Mouse (Mus musculus): ENCODE data around the gene Rarg.

The Rarg gene

DNA sequence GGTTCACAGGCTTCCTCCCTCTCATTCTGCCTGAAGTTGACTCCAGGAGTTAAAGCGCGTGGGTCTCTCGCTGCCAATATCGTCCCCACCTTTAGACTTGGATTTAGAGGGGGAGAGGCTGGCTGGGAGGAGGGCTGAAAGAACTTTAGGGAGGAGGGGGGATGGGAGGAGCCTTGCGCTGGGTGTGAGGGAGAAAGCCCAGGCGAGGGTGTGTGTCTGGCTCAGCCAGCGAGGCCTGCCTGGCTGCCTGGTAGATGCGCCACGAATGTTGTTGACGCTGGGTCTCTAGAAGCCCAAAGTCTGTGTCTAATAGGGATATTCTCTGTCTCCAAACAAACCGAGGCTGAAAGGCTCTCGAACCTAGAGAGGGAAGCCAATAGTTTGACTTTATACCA lies 756 bp upstream of the Rarg start:
- no peak for DNase-seq (ENCODE audit: low read depth)

DNA sequence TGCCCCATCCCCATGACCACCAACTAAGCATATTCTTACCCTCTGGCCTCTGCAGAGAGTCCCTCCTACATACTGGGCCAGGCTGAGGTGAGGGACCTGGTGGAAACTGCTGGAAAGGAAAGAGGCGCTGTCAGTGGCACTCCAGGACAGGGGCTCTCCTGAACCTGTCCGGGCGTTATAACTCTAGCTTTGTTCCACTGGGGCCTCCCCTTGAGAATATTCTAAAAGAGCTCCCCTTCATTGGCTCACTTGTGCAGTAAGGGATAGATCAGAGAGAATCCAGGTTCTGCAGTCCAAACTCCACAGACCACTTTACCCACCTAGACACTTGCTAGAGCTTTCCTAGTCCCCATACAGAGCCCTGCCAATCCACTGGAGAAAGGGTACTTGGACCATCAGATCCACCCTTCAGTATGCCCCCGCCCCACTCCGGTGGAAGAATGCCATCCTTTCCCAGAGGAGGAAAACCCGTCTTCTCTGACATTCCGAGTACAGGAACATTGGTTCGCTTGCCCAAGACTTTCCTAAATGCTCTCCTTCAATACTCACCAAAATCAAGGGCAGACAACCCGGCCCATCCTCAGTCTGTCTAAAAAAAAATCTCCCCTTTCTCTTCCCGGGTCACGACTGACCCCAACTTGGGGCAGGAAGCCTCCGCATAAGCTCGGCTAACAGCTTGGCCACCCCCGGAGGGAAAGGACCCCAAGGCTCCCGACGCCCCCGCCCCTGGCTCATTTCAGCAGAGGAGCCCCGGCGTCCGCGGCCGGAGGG lies 701 bp downstream of the Rarg start:
- no peak for DNase-seq (ENCODE audit: low read depth)

DNA sequence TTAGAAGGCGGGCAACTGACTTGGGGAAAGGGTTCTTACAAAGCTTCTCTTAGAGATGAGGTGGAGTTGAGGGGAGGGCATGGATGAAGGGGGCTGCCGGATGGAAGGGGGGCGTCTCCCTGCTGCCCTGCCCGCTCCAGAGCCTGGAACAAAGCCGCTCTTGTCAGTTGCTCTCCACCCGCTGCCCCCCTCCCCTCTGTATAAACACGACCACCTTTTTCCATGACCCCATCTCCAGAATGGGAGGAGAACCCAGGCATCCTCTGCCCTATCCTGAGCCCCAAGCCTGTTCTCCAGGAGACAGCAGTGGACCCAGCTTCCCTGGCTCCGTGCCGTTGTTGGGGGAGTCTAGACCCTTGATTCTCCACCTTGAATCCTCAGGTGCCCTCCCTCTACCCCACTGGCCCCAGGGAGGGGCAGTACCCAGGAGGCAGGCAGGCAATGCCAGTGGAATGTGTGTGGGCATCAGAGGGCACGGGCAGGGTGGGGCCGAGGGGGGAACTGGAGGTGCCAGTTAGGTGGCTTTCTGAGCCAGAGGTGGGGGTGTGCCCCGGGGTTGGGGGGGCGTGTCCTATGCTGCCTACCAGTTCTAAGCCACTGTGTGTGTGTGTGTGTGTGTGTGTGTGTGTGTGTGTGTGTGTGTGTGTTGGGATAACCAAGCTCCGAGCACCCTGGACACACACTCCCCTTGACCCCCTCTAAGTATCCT lies 1.6 kb downstream of the Rarg start:
- no peak for DNase-seq (ENCODE audit: low read depth)

DNA sequence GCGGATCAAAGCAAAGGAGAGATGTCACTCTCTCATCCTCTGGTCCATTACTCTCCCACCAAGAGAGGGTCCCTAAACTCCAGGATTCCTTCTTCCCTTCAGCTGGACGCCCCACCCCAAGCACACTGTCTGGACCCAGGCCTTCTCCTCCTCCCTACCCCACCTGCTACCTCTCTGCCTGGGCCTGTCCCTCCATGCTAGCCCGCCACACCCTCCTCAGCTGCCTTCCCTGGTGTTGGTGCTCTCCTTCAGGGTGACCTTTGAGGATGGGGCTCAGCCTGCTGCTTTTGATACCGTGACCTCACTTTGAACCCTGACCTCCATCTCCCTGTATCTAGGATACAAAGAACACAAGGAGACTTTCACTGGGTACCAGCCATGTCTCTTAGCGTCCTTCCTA lies 6.8 kb downstream of the Rarg start:
- no peak for DNase-seq (ENCODE audit: low read depth)

DNA sequence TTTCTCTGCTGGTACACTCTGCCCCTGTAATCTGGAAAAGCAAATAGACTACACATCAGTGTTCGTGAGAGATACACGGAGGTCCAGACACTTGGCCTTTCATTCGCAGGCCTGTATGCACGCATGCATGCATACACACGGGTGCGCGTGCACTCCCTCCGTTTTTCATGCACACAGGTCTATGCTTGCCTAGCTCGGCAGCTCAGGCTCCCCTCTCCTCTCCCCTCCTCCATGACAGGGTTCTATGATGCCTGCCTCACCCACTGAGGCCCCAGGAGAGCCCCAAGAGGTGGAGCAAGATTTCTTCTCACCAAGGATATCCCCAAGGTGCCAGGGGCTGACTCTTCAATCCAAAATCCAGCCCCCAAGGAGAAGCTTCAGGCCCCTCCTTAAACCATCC lies 7.3 kb downstream of the Rarg start:
- no peak for DNase-seq (ENCODE audit: low read depth)

DNA sequence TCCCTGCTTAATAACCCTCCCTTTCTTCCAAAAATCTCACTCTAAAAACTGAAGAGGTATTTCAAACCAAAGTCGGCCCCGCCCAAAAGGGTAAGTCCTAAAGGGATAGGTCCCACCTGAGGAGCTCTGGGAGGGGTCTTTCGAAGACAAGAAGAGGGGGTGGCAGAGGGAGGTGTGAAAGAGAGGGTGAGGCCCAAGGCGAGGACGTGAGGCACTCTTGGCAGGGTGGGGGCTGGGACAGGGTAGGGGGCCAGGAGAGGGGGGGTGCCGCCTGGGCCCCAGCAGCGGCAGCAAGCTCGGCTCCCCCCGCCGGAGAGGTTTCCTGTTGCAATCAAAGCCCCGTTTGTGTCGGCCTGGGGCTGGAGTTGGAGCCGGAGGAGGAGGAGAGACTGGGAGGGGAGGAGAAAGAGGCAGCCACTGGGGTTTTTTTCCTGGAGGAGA lies 8.0 kb downstream of the Rarg start:
- no peak for DNase-seq (ENCODE audit: low read depth)

DNA sequence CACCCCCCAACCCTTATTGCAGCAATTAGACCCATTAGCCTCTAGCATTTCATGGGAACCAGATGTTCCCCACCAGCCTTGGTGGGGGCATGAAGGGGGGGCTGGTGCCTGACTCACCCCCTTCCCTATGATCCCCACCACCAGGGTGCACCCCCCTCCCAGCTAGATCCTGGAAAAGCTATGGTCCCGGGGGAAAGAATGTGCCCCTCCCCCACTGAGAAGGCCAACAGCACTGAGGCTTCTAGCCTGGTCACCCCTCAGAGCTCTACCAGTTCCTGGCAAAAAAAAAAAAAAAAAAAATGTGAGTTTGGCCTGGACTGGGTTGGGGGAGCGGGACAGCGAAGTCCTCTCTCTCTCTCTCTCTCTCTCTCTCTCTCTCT lies 8.5 kb downstream of the Rarg start:
- DNase-seq (ENCODE audit: low read depth) = no peak

DNA sequence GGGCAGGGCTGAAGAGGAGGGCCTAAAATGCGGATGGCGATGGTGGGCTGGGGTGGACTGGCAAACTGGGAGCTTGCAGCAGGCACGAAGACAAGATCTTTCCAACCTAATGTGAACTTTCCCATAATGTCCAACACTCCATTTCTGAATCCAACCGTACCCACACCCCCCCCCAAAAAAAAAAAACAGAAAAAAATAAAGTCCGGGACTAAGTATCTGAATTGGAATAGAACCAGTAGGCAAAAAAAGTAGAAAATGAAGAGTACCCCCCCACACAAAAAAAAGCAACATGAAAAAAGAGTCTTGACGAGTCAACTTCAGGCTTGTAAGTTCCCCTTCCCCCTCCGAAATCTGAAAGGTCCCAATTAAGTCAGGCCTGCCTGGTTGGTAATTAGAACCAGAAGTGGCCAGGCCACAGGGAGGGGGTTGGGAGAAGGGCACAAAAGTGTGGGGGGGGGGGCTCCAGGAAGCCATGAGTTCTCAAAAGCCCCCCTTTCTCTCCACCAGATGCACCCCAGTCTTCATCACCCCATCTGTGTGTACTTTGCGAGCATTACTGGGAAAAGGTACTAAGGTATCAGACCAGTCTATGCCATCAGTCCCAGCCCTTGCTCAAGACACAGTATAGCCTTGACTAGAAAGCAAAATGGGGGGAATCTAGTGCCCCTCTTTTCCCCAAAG lies 9.0 kb downstream of the Rarg start:
- DNase-seq (ENCODE audit: low read depth) = no peak

DNA sequence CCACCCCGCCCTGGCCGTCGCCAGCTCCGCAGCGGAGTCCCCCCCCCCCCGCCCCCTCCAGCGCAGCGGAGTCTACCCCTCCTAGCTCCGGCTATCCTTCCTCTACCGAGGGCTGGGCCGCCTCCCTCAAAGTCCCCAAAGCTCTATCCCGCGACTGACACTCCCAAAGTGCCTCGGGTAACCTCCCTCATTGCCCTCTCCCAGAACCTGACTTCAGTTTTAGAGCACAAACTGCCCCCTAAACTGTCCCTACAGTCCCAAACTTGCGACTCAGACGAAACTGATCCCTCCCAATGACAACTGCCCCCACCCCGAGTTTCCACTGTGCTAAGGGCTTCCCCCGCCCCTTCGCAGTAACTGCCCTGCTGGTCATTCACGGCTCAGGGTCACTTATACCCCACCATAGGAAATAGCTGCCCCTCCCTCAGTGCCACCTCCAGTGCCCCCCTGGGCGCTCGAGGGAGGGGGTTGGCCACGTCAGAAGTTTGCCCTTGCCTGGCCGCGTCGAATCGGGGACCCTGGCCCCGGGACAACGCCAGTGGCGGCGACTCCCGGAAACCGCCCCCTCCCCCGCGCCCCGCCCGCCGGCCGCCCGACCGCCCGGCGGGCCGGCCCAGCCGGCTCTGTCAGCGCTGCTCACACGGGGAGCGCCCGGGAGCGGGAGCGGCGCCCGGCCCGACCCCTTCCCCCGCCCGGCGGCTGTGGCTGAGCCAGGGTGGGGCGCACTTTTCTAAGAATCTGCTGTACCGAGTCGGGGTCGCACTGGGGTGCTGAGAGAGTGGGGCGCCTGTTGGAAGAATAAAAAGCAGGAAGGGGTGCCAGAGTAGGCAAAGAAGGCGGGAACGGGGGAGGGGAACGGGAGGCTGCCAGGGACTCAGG lies 9.8 kb downstream of the Rarg start:
- no peak for DNase-seq (ENCODE audit: low read depth)

DNA sequence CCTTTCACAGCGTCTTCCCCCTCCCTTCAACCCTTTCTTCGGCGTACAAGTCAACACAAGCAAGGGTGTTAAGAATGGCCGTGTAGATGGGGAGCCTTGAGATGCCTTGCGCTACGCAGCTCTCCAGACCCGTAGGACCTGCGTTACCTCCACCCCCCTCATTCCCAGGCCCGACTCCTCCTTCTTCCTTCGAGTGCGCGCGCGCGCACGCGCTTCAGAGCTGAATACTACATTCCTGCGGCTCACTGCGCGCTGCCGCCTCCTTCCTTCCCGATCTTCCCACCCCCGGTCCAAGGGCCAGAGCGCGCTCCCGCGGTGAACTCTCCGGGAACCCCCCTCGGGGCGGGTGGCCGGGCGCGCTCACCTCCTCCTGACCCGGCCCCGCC lies 10.5 kb downstream of the Rarg start:
- DNase-seq (ENCODE audit: low read depth) = peak; percentile 87

DNA sequence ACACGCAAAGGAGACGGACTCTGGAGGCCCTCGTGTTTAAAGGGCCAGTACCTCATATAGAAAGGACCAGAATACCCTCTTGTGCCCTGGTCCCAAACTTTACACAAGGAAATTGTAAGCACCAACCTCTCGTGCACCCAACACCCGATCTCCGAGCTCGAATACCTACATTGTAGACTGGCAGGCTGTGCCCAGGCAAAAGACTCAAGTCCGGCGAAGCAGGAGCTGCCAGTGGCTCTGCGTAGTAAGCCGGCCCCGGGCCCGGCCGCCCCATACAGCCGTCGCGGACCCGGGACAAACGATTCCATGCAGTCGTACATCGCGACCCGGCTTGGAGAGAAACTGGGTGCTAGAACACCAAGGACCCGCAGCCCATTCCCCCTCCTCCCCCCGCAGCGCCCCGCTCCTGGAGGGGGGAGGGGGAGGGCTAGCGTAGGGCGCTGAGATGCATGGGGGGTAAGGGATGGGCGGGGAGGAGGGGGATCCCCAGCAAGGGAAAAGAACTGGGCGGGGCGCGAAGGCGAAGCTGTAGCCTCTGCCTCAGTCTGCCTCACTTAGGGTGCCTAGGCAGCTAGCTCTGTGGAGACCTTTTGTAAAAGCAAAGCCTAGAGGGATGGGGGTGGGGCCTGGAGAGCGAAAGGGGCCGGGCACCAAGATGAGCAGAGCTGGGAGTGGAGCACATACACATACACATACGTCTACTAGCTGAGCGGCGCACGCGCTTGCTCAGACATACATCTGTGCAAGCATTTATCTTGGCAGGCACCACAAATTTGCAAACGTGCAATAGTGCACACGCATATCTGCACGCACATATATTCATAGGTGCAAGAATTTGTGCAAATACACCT lies 11.2 kb downstream of the Rarg start:
- no peak for DNase-seq (ENCODE audit: low read depth)

DNA sequence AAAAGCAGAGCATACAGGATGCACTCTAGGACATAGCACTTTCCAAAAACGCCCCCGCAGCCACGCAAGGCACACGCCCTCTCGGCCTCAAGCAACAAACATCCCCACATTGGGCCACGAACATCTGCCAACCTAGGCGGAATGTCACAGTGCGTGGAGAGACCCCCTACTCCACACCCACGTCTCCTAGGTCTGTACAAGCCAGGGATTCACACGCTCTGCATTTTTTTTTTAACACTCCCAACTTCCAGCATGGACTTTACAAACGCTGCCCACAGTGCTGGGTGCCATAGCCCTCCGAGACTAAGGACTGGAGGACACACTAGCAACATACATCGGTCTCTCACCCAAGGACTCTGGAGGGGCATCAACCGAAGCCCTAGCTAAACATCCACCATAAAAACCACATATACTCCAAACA lies 11.8 kb downstream of the Rarg start:
- DNase-seq (ENCODE audit: low read depth) = no peak

DNA sequence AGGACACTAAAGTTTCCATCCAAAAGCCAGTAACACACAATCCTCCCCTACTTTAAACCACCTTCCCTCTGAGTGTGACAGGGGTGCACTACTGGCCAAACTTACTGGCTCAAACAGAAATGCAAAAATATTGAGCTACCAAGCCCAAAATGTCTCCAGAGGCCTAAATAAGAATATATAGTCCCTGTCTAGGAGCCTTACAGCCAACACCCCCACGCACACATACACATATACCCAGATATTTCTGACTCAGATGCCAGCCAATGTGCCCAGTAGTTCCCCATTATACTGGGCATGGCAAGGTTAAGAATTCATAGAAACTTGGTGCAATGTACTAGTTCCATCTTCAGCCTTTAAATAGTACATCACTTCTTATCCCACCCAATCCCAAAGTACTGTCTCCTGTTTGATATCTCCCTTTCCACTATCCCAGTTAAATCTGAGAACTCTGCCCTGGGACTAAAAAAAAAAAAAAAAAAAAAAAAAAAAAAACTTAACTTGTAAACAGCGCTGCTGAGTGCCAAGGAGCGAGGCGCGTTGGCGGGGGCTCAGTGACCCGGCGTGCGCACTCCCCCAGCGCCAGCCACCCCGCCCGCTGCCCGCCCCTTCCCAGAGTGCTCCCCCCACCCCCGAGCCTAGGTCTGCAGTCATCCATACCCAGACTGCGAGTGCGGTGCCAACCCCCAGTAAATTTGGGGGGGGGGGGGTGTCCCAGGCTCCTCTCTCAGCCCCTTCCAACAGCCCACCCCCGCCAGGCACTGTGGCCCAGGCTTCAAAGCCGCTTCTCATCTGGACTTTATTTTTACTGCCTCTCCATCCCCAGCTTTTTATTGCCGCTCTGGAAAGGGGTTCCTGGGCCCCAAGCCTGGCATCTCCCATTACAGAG lies 12.8 kb downstream of the Rarg start:
- DNase-seq (ENCODE audit: low read depth) = no peak

DNA sequence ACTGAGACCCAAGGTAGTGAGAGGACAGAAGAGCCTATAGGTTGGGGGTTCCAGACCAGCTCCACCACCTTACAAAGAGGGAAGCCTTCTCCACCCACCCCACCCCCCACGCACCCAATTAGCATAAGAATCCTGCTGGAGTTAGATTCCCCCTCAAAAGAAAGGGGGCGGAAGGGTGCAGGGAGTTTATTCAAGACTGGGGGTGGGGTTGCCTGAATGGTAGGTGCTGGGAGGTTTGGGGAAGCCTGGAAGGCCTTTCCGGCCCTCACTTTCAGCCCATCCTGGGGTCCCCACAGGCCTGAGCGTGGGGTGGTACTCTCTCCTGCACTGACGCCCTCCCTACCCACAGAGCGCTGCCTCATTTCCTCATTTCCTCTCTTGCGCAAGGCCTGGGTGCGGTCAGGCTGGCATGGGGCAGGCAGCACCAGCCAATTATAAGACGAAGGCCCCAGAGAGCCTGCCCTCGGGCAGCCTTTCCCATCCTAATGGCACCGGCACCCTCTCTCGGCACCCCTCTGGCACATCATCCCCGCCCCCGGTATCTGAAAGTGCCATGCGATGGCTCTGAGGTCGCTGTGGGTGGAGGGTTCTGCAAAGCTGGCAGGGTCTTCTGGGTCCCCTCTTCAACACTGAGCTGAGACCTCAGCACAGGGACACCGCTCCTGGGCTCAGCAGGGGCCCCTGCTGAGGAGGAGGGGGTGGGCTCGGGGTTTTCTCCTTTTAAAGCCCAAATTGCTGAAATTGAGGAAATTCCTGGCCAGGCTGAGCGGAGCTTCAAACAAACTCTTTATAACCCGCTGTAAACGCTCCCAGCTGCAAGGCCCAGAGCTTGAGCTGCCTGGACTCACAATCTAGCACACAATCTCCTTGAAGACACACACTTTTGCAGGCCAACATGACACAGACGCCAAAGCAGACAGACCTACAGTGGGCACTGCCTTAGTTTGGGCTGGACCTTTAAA lies 13.8 kb downstream of the Rarg start:
- no peak for DNase-seq (ENCODE audit: low read depth)

DNA sequence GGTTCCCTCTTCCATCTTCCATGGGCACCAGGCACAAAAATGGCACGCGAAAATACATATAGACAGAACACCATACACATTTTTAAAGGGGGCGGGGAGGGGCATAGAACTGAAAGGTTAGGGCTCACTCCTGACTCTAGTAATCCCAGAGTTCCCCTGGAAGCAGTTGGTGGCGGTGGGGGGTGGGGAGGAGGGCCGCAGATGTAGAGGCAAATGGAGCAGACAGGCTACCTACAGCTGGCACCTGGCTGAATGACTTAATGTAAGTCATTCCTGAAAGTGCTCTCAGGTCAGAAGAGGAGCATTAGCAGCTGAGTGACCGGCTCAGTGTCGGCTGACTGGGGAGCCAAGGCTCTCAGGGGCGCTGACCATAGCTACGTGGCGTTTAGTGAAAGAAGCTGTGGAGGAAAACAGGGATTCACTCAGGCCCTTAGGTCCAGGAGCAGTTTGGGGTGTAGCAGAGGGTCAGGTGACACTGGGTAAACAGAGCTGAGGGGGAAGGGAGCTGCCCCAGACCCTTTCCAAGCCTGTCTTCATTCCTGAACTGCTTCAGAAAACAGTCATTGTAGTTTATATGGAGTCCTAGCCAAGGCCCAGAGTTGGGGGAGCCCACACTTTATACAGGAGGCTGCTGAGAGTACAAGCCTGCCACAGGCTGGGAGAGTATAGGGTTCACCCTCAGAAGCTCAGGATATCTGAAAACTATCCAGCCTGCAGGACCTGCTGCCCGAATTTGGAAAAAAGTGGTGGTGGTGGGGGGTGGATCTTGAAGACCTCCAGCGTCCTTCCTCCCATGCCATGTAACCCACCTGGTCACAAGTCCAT lies 14.7 kb downstream of the Rarg start:
- no peak for DNase-seq (ENCODE audit: low read depth)

DNA sequence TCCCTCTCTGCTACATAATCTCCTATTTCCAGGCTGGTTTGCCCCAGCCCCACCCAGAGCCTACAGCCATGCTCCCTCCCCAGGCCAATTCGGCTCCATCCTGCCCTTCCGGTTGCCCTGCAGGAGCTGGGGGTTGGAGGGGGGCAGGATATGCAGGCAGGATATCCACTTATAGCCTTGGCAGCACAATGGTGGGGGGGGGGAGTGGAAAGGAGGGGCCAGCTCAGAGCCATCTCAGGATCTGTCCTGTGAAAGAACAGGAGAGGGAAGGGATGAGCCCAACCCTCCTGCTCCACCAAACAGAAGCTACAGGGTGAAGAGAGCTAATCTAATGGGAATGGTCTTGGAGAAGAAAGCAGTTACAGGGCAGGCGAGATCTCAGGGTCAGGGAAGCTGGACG lies 16.7 kb downstream of the Rarg start:
- no peak for DNase-seq (ENCODE audit: low read depth)

DNA sequence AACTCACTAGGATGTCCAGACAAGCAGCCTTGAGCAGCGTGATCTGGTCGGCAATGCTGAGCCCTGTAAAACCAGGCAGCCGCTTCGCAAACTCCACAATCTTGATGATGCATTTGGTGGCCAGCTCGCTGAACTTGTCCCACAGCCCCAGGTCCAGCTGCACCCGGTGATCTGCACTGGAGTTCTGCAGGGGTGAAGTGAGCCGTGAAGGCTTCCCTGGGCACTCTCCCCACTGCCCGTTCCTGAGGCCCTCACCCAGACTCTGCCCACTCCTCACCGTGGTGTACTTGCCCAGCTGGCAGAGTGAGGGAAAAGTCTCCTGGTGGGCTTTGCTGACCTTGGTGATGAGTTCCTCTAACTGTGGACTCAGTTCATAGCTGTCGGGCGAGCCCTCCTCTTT lies 17.5 kb downstream of the Rarg start:
- no peak for DNase-seq (ENCODE audit: low read depth)

DNA sequence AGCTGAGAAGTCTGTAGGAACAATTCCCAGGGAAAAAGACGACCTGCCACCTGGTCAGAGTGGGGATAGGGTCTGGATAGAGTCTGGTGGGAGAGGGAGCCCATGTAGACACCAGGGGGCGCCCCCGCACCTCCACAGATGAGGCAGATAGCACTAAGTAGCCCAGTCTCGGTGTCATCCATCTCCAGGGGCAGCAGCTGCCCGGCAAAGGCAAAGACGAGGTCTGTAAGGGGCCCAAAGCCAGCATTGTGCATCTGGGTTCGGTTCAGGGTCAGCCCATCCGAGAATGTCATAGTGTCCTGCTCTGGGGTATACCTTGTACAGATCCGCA lies 18.1 kb downstream of the Rarg start:
- no peak for DNase-seq (ENCODE audit: low read depth)

Data from fibroblast of lung, adult 2 months (primary cell).